Mouse (Mus musculus): ENCODE measurements around the gene Hmx2.

Gene Hmx2

GRCm38 (mm10) chr7:131548473-131548872 lies at the start of gene Hmx2:
Hmx2 (plus strand) TSS chr7:131548773.
- DNase-seq (ENCODE audit: low read depth, low spot score), result no peak
- Histone ChIP-seq H3K36me3 (ENCODE audit: control insufficient read depth, insufficient read depth, low read length, poor library complexity, severe bottlenecking) (no peaks in the 10 kb centered on the region), H3K27me3 (ENCODE audit: control insufficient read depth, insufficient read depth, low read length, poor library complexity, severe bottlenecking) (peaks cover under 1% of the 10 kb centered on the region; the same call in 1 of the 2 replicates)

- Histone ChIP-seq H3K27me3 (ENCODE audit: control insufficient read depth, insufficient read depth, low read length, poor library complexity, severe bottlenecking) (no peaks in the 10 kb centered on the region), H3K36me3 (ENCODE audit: control insufficient read depth, insufficient read depth, low read length, poor library complexity, severe bottlenecking) (no peaks in the 10 kb centered on the region)
- DNase-seq (ENCODE audit: low read depth, low spot score), result no peak
Observed at GRCm38 (mm10) chr7:131503739-131504138, 44.8 kb upstream of the Hmx2 start.

- Histone ChIP-seq H3K36me3 (ENCODE audit: control insufficient read depth, insufficient read depth, low read length, poor library complexity, severe bottlenecking) (no peaks in the 10 kb centered on the region), H3K27me3 (ENCODE audit: control insufficient read depth, insufficient read depth, low read length, poor library complexity, severe bottlenecking) (peaks cover 11% of the 10 kb centered on the region; the same call in 1 of the 2 replicates)
- DNase-seq (ENCODE audit: low read depth, low spot score), result peak; percentile 85
Observed at GRCm38 (mm10) chr7:131539979-131540378, 8.6 kb upstream of the Hmx2 start.

GRCm38 (mm10) chr7:131541184-131542114 lies 7.1 kb upstream of the Hmx2 start:
- peak; percentile 31 for DNase-seq (ENCODE audit: low read depth, low spot score)
- H3K27me3 ChIP-seq (ENCODE audit: control insufficient read depth, insufficient read depth, low read length, poor library complexity, severe bottlenecking), result peaks cover 11% of the 10 kb centered on the region; the same call in 1 of the 2 replicates
- H3K36me3 ChIP-seq (ENCODE audit: control insufficient read depth, insufficient read depth, low read length, poor library complexity, severe bottlenecking), result no peaks in the 10 kb centered on the region

- DNase-seq (ENCODE audit: low read depth, low spot score), result peak; percentile 38
- no peaks in the 10 kb centered on the region for H3K36me3 ChIP-seq (ENCODE audit: control insufficient read depth, insufficient read depth, low read length, poor library complexity, severe bottlenecking)
- peaks cover 11% of the 10 kb centered on the region; the same call in 1 of the 2 replicates for H3K27me3 ChIP-seq (ENCODE audit: control insufficient read depth, insufficient read depth, low read length, poor library complexity, severe bottlenecking)
Observed at GRCm38 (mm10) chr7:131542115-131542871, 6.3 kb upstream of the Hmx2 start, which contains the start of gene Hmx3. Hmx3 (plus strand) TSS chr7:131542867.

GRCm38 (mm10) chr7:131542872-131543622 lies 5.5 kb upstream of the Hmx2 start:
- H3K36me3 ChIP-seq (ENCODE audit: control insufficient read depth, insufficient read depth, low read length, poor library complexity, severe bottlenecking), result no peaks in the 10 kb centered on the region
- DNase-seq (ENCODE audit: low read depth, low spot score), result peak; percentile 20
- H3K27me3 ChIP-seq (ENCODE audit: control insufficient read depth, insufficient read depth, low read length, poor library complexity, severe bottlenecking), result peaks cover 11% of the 10 kb centered on the region; the same call in 1 of the 2 replicates

- no peaks in the 10 kb centered on the region for H3K36me3 ChIP-seq (ENCODE audit: control insufficient read depth, insufficient read depth, low read length, poor library complexity, severe bottlenecking)
- H3K27me3 ChIP-seq (ENCODE audit: control insufficient read depth, insufficient read depth, low read length, poor library complexity, severe bottlenecking), result peaks cover 11% of the 10 kb centered on the region; the same call in 1 of the 2 replicates
- DNase-seq (ENCODE audit: low read depth, low spot score), result peak; percentile 45
Observed at GRCm38 (mm10) chr7:131543623-131544481, 4.7 kb upstream of the Hmx2 start.

GRCm38 (mm10) chr7:131544871-131545270 lies 3.7 kb upstream of the Hmx2 start:
- Histone ChIP-seq H3K27me3 (ENCODE audit: control insufficient read depth, insufficient read depth, low read length, poor library complexity, severe bottlenecking) (peaks cover 11% of the 10 kb centered on the region; the same call in 1 of the 2 replicates), H3K36me3 (ENCODE audit: control insufficient read depth, insufficient read depth, low read length, poor library complexity, severe bottlenecking) (no peaks in the 10 kb centered on the region)
- DNase-seq (ENCODE audit: low read depth, low spot score), result no peak

- H3K36me3 ChIP-seq (ENCODE audit: control insufficient read depth, insufficient read depth, low read length, poor library complexity, severe bottlenecking), result no peaks in the 10 kb centered on the region
- peaks cover 6% of the 10 kb centered on the region; the same call in 1 of the 2 replicates for H3K27me3 ChIP-seq (ENCODE audit: control insufficient read depth, insufficient read depth, low read length, poor library complexity, severe bottlenecking)
- no peak for DNase-seq (ENCODE audit: low read depth, low spot score)
Observed at GRCm38 (mm10) chr7:131545701-131546385, 2.7 kb upstream of the Hmx2 start.

- DNase-seq (ENCODE audit: low read depth, low spot score), result no peak
- Histone ChIP-seq H3K36me3 (ENCODE audit: control insufficient read depth, insufficient read depth, low read length, poor library complexity, severe bottlenecking) (no peaks in the 10 kb centered on the region), H3K27me3 (ENCODE audit: control insufficient read depth, insufficient read depth, low read length, poor library complexity, severe bottlenecking) (peaks cover 4% of the 10 kb centered on the region; the same call in 1 of the 2 replicates)
Observed at GRCm38 (mm10) chr7:131546423-131546822, 2.1 kb upstream of the Hmx2 start.

- Histone ChIP-seq H3K36me3 (ENCODE audit: control insufficient read depth, insufficient read depth, low read length, poor library complexity, severe bottlenecking) (no peaks in the 10 kb centered on the region), H3K27me3 (ENCODE audit: control insufficient read depth, insufficient read depth, low read length, poor library complexity, severe bottlenecking) (peaks cover 4% of the 10 kb centered on the region; the same call in 1 of the 2 replicates)
- DNase-seq (ENCODE audit: low read depth, low spot score), result no peak
Observed at GRCm38 (mm10) chr7:131547481-131547880, 1.1 kb upstream of the Hmx2 start.

GRCm38 (mm10) chr7:131551471-131551870 lies 2.9 kb downstream of the Hmx2 start:
- peaks cover 3% of the 10 kb centered on the region; the same call in 1 of the 2 replicates for H3K27me3 ChIP-seq (ENCODE audit: control insufficient read depth, insufficient read depth, low read length, poor library complexity, severe bottlenecking)
- no peaks in the 10 kb centered on the region for H3K36me3 ChIP-seq (ENCODE audit: control insufficient read depth, insufficient read depth, low read length, poor library complexity, severe bottlenecking)
- no peak for DNase-seq (ENCODE audit: low read depth, low spot score)
